Mouse (Mus musculus): Measurements from ENCODE around the gene Tfcp2. TPM values are rescaled to one million over a fixed set of nuclear protein-coding genes. Genes with fewer than 3 reads are reported as not detected.
A peak's percentile ranks its signal among the peaks of the same experiment; 100 is the strongest.

Gene Tfcp2
- polyA plus RNA-seq, 1 experiment from 2014 or later: 40.3 TPM

- H3K4me1 ChIP-seq (replicated peaks): peaks cover 26% of the 10 kb centered on the region
- H3K4me3 ChIP-seq: no peak overlapping the region
- WGBS: 73% methylated on average over 7 of the region's 7 CpGs
- H3K27ac ChIP-seq: no peak overlapping the region
- H3K9ac ChIP-seq: no peak overlapping the region
- H3K27me3 ChIP-seq: no peaks in the 10 kb centered on the region
- ATAC-seq (ENCODE audit: low FRiP score): no peak
- H3K36me3 ChIP-seq: peaks cover 78% of the 10 kb centered on the region
- H3K4me2 ChIP-seq: no peak overlapping the region
- no peaks in the 10 kb centered on the region for H3K9me3 ChIP-seq
Measured at GRCm38 (mm10) chr15:100473926-100474503, 77.8 kb downstream of the Tfcp2 start.

DNA sequence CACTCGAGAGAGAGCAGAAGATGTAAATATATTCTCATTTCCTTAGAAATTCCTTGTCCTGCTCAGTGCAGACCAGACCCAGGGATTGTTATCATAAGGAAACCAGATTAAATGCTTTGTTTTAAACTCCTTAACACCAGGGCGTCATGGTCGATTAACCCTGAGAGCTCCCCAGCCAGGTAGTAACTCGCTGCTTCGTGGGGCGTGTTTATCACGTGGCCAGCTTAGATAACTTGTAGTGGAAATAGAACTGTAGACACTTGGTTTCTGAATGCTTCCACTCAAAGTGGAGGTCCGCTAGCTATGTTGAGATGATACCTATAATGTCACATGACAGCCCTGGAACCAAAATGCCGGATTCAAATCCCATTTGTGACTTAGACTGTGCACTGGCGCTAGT, 81.8 kb downstream of the Tfcp2 start:
- H3K36me3 ChIP-seq: peaks cover 39% of the 10 kb centered on the region
- no peaks in the 10 kb centered on the region for H3K27me3 ChIP-seq
- ATAC-seq (ENCODE audit: low FRiP score): no peak
- H3K9me3 ChIP-seq: no peaks in the 10 kb centered on the region
- H3K4me2 ChIP-seq: peak overlapping the region; percentile 88
- peak overlapping the region; percentile 90 for H3K9ac ChIP-seq
- 71% methylated on average over 10 of the region's 10 CpGs for WGBS
- H3K4me3 ChIP-seq: peak overlapping the region; percentile 88
- H3K27ac ChIP-seq: no peak overlapping the region
- peaks cover 38% of the 10 kb centered on the region for H3K4me1 ChIP-seq (replicated peaks)

DNA sequence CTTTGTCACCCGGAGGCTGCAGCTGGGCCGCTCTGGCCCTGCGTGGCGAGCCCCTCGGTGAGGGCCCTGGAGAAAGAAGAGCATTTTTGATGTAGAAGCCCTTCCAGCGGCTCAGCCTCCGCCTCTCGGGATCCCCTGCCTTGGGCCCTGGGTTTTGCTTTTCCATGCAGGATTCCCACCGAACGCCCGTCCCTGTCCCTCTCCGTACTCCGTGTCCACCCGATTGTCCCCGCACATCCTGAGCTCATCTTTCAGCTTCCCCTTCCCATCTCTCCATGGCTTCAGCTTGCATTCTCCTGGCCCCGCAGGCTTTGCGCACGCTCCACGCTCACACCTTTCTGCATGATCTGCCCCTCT, 82.6 kb downstream of the Tfcp2 start:
- Histone ChIP-seq H3K4me2 (peak overlapping the region; percentile 88), H3K9ac (peak overlapping the region; percentile 90), H3K4me3 (peak overlapping the region; percentile 88), H3K27ac (peak overlapping the region; percentile 88), H3K27me3 (no peaks in the 10 kb centered on the region), H3K36me3 (peaks cover 31% of the 10 kb centered on the region), H3K4me1 (replicated peaks) (peaks cover 38% of the 10 kb centered on the region), H3K9me3 (no peaks in the 10 kb centered on the region)
- peak; percentile 49 for ATAC-seq (ENCODE audit: low FRiP score)
- WGBS: under 1% methylated on average over 19 of the region's 19 CpGs

DNA sequence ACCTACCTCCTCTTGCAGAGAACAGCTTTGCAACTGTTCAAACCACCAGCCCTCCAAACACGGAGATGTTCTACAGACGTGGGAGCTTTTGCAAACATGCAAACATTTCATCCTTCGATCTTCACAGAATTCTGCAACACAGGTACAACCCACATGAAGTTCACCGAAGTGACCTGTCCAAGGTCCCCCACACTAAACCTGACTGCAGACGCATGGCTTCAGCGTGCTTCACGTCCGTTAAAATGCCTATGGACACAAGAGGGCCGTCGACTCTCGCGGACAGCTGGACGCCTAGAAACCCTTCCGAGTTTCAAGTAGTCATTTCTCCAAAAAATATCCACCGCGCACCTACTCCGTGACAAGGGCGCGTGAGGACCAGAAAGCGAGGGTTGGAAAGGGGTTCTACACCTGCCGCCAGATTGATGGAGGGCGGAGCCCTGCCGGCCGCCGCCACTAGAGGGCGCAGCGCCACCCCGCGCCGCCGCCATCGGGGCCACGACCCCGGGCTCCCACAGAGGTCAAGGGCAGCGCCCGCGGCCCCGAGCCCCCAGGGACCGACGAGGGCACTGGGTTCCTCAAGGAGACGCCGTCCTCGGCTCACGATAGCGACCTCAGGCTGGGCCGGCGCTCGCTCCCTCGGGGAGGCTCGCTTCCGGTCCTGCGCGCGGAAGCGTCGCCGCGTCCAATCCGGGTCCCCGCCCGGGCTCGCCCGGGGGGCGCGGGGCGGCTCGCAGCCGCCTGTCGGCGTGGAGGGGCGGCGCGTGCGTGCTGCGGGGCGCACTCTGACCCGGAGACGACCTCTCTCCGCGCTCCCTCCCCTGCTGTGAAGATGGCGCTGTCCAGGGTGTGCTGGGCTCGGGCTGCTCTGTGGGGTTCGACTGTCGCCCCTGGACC, 83.3 kb downstream of the Tfcp2 start, which contains the start of gene Letmd1:
Gene Letmd1, plus strand, starts transcription at position 729 of the 894 bp plus-strand sequence.
- no peaks in the 10 kb centered on the region for H3K27me3 ChIP-seq
- H3K4me3 ChIP-seq: peak within 1 kb of the TSS; percentile 88
- peak within 1 kb of the TSS; percentile 88 for H3K27ac ChIP-seq
- WGBS: 2% methylated on average over 81 of the region's 84 CpGs
- no peaks in the 10 kb centered on the region for H3K9me3 ChIP-seq
- ATAC-seq (ENCODE audit: low FRiP score): peak; percentile 94
- peak within 1 kb of the TSS; percentile 90 for H3K9ac ChIP-seq
- peaks cover 38% of the 10 kb centered on the region for H3K4me1 ChIP-seq (replicated peaks)
- H3K4me2 ChIP-seq: peak within 1 kb of the TSS; percentile 88
- H3K36me3 ChIP-seq: peaks cover 25% of the 10 kb centered on the region

GRCm38 (mm10) chr15:100467738-100468137, 84.1 kb downstream of the Tfcp2 start:
- peak overlapping the region; percentile 88 for H3K4me2 ChIP-seq
- peaks cover 18% of the 10 kb centered on the region for H3K36me3 ChIP-seq
- H3K4me3 ChIP-seq: peak overlapping the region; percentile 88
- H3K27me3 ChIP-seq: no peaks in the 10 kb centered on the region
- WGBS: 40% methylated on average over 7 of the region's 8 CpGs
- H3K9ac ChIP-seq: peak overlapping the region; percentile 49
- no peak for ATAC-seq (ENCODE audit: low FRiP score)
- peaks cover 38% of the 10 kb centered on the region for H3K4me1 ChIP-seq (replicated peaks)
- H3K27ac ChIP-seq: no peak overlapping the region
- no peaks in the 10 kb centered on the region for H3K9me3 ChIP-seq

GRCm38 (mm10) chr15:100465432-100465831, 86.4 kb downstream of the Tfcp2 start:
- WGBS: 80% methylated on average over 2 of the region's 2 CpGs
- H3K9me3 ChIP-seq: no peaks in the 10 kb centered on the region
- no peak overlapping the region for H3K4me2 ChIP-seq
- H3K4me3 ChIP-seq: no peak overlapping the region
- peaks cover 33% of the 10 kb centered on the region for H3K4me1 ChIP-seq (replicated peaks)
- no peak overlapping the region for H3K9ac ChIP-seq
- no peaks in the 10 kb centered on the region for H3K36me3 ChIP-seq
- H3K27ac ChIP-seq: no peak overlapping the region
- no peak for ATAC-seq (ENCODE audit: low FRiP score)
- H3K27me3 ChIP-seq: peaks cover 5% of the 10 kb centered on the region; the same call in 1 of the 2 replicates

- ATAC-seq (ENCODE audit: low FRiP score): no peak
- no peak overlapping the region for H3K9ac ChIP-seq
- H3K4me1 ChIP-seq (replicated peaks): peaks cover 22% of the 10 kb centered on the region
- no peak overlapping the region for H3K4me2 ChIP-seq
- 25% methylated on average over 6 of the region's 6 CpGs for WGBS
- H3K4me3 ChIP-seq: no peak overlapping the region
- no peaks in the 10 kb centered on the region for H3K9me3 ChIP-seq
- peaks cover 11% of the 10 kb centered on the region; the same call in 1 of the 2 replicates for H3K27me3 ChIP-seq
- no peaks in the 10 kb centered on the region for H3K36me3 ChIP-seq
- no peak overlapping the region for H3K27ac ChIP-seq
Measured at GRCm38 (mm10) chr15:100463712-100464111, 88.1 kb downstream of the Tfcp2 start.

GRCm38 (mm10) chr15:100462086-100462485, 89.7 kb downstream of the Tfcp2 start:
- no peak for ATAC-seq (ENCODE audit: low FRiP score)
- Histone ChIP-seq H3K9ac (no peak overlapping the region), H3K4me3 (no peak overlapping the region), H3K36me3 (no peaks in the 10 kb centered on the region), H3K4me1 (replicated peaks) (peaks cover 19% of the 10 kb centered on the region), H3K27me3 (peaks cover 15% of the 10 kb centered on the region), H3K27ac (no peak overlapping the region), H3K9me3 (no peaks in the 10 kb centered on the region), H3K4me2 (no peak overlapping the region)
- 77% methylated on average over 5 of the region's 5 CpGs for WGBS

- Histone ChIP-seq H3K9me3 (no peaks in the 10 kb centered on the region), H3K36me3 (no peaks in the 10 kb centered on the region), H3K27ac (no peak overlapping the region), H3K9ac (no peak overlapping the region), H3K4me3 (no peak overlapping the region), H3K4me2 (no peak overlapping the region), H3K27me3 (peaks cover 16% of the 10 kb centered on the region), H3K4me1 (replicated peaks) (peaks cover 17% of the 10 kb centered on the region)
- WGBS: 74% methylated on average over 9 of the region's 9 CpGs
- no peak for ATAC-seq (ENCODE audit: low FRiP score)
Measured at GRCm38 (mm10) chr15:100461646-100462045, 90.2 kb downstream of the Tfcp2 start.

- no peaks in the 10 kb centered on the region for H3K36me3 ChIP-seq
- H3K9me3 ChIP-seq: no peaks in the 10 kb centered on the region
- peaks cover 18% of the 10 kb centered on the region for H3K27me3 ChIP-seq
- H3K9ac ChIP-seq: 0 out of 2 replicates have a peak overlapping the region, but pooled peaks have one; percentile 35
- 10% methylated on average over 12 of the region's 12 CpGs for WGBS
- 0 out of 2 replicates have a peak overlapping the region, but pooled peaks have one; percentile 13 for H3K4me2 ChIP-seq
- no peak for ATAC-seq (ENCODE audit: low FRiP score)
- no peak overlapping the region for H3K27ac ChIP-seq
- no peak overlapping the region for H3K4me3 ChIP-seq
- peaks cover 13% of the 10 kb centered on the region; the same call in 1 of the 2 replicates for H3K4me1 ChIP-seq (replicated peaks)
Measured at GRCm38 (mm10) chr15:100460942-100461341, 90.9 kb downstream of the Tfcp2 start.

DNA sequence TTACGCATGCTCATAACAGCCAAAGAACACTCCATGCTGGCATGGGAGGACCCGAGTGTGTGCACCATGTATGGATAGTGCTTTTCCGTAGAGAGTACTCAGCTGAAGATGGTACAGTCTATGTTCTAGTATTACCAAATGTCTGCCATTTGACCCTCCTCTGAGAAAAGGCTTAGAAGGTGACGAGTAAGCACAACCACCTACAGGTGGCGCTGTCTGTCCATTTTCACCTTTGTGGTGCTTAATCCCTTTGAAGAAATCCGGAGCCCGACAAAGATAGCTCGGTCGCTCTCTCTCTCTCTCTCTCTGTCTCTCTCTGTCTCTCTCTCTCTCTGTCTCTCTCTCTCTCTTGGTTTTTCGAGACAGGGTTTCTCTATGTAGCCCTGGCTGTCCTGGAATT, 93.8 kb downstream of the Tfcp2 start:
- H3K9me3 ChIP-seq: no peaks in the 10 kb centered on the region
- H3K4me2 ChIP-seq: no peak overlapping the region
- peaks cover 18% of the 10 kb centered on the region for H3K27me3 ChIP-seq
- H3K27ac ChIP-seq: no peak overlapping the region
- H3K4me3 ChIP-seq: no peak overlapping the region
- 43% methylated on average over 10 of the region's 10 CpGs for WGBS
- no peak for ATAC-seq (ENCODE audit: low FRiP score)
- no peak overlapping the region for H3K9ac ChIP-seq
- no peaks in the 10 kb centered on the region for H3K36me3 ChIP-seq
- H3K4me1 ChIP-seq (replicated peaks): peaks cover 13% of the 10 kb centered on the region; the same call in 1 of the 2 replicates

DNA sequence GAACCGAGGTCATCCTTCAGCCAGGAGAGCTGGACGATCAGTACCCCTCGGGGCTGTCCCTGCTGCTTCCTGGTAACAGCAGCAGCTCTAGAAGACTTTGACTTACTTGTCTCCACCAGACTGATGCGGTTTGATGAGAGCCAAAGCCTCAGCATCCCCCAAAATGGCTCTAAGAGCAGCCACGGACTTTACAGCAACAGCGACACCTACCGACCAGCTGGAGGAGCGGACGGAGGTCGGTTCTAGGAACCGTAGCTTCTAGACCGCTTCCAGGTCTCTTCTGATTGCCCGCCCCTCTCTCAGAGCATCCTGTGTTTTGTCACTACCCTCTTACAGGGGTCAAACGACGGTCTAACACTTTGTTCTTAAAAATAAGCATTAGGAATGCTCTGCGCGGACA, 94.5 kb downstream of the Tfcp2 start:
- H3K9ac ChIP-seq: no peak overlapping the region
- 10% methylated on average over 17 of the region's 17 CpGs for WGBS
- H3K27me3 ChIP-seq: peaks cover 18% of the 10 kb centered on the region
- H3K4me1 ChIP-seq (replicated peaks): peaks cover 13% of the 10 kb centered on the region; the same call in 1 of the 2 replicates
- ATAC-seq (ENCODE audit: low FRiP score): no peak
- 0 out of 2 replicates have a peak overlapping the region, but pooled peaks have one; percentile 6 for H3K4me2 ChIP-seq
- no peak overlapping the region for H3K27ac ChIP-seq
- H3K36me3 ChIP-seq: no peaks in the 10 kb centered on the region
- no peak overlapping the region for H3K4me3 ChIP-seq
- no peaks in the 10 kb centered on the region for H3K9me3 ChIP-seq

All from hindbrain, embryonic 13.5 days (tissue).